Mouse (Mus musculus) liver, postnatal 0 days (tissue): Measurements from ENCODE around the gene Enpp5. TPM values are rescaled to one million over a fixed set of nuclear protein-coding genes. Genes with fewer than 3 reads are reported as not detected.

Experiments used
- ATAC-seq: fragments of 200-750 bp; cut with Nextera tagmentation; 2 replicates; pipeline ENCODE4 v1.8.0; 2017; ENCODE audit warnings: mild to moderate bottlenecking, moderate library complexity
- DNase-seq: peaks from one replicate; pipeline ENCODE4 v3.0.0-alpha.2; 2016
- H3K27ac ChIP-seq: fragments of 300-500 bp; sonication (generic); 2 replicates; pipeline ENCODE4 v1.5.1; 2014; ENCODE audit warnings: antibody characterized with exemption, moderate library complexity, mild to moderate bottlenecking, low read depth
- H3K27me3 ChIP-seq: fragments of 300-500 bp; sonication (generic); 2 replicates; pipeline ENCODE4 v1.6.1; 2014; ENCODE audit warnings: low read length, control low read depth, mixed read lengths; ENCODE audit not compliant: insufficient read depth
- H3K36me3 ChIP-seq: fragments of 300-500 bp; sonication (generic); replicated peaks from 2 replicates; pipeline ENCODE4 v1.6.1; 2014; ENCODE audit warnings: mild to moderate bottlenecking, control low read depth, low read length, moderate library complexity, mixed read lengths; ENCODE audit not compliant: insufficient read depth
- H3K4me1 ChIP-seq: fragments of 300-500 bp; sonication (generic); 2 replicates; pipeline ENCODE4 v1.6.1; 2014; ENCODE audit warnings: antibody characterized with exemption, mild to moderate bottlenecking, control low read depth; ENCODE audit not compliant: insufficient read depth
- H3K4me2 ChIP-seq: fragments of 300-500 bp; sonication (generic); 2 replicates; pipeline ENCODE4 v1.6.1; 2014; ENCODE audit warnings: low read depth, mild to moderate bottlenecking, low read length, moderate library complexity, mixed read lengths
- H3K4me3 ChIP-seq: fragments of 300-500 bp; sonication (generic); 2 replicates; pipeline ENCODE4 v1.5.1; 2014; ENCODE audit warnings: low read depth, low read length
- H3K9ac ChIP-seq: fragments of 300-500 bp; sonication (generic); replicated peaks from 2 replicates; pipeline ENCODE4 v1.6.1; 2014; ENCODE audit warnings: mild to moderate bottlenecking, moderate library complexity
- H3K9me3 ChIP-seq: fragments of 300-500 bp; sonication (generic); 2 replicates; pipeline ENCODE4 v1.6.1; 2016; ENCODE audit warnings: mild to moderate bottlenecking, control low read depth, low read length, mixed read lengths
- CTCF ChIP-seq: sonication (generic); IDR thresholded peaks from 2 replicates; pipeline ENCODE4 v1.5.1; 2016; ENCODE audit warnings: antibody characterized with exemption, low read depth
- EP300 ChIP-seq: IDR thresholded peaks from 2 replicates; pipeline ENCODE4 v1.6.1; 2016; ENCODE audit warnings: antibody characterized with exemption, low read depth, mild to moderate bottlenecking
- WGBS: fragments of 180-500 bp; shearing (Covaris S2); extraction: QIAGEN DNeasy Blood & Tissue Kit; methylation state at CpG from one replicate; pipeline ENCODE4 v1.1.7; 2014; ENCODE audit not compliant: insufficient replicate concordance; 5-methylcytosine and 5-hydroxymethylcytosine counted together
- polyA plus RNA-seq: library from polyadenylated mRNA; unstranded; fragments of >200 nt; fragmentation: Nextera tagmentation; extraction: Ambion mirVana; gene quantifications from 2 replicates; pipeline ENCODE4 v1.2.1, GENCODE M21; 2015

The Enpp5 gene
- polyA plus RNA-seq, 1 experiment from 2014 or later, result 7.7 TPM

DNA sequence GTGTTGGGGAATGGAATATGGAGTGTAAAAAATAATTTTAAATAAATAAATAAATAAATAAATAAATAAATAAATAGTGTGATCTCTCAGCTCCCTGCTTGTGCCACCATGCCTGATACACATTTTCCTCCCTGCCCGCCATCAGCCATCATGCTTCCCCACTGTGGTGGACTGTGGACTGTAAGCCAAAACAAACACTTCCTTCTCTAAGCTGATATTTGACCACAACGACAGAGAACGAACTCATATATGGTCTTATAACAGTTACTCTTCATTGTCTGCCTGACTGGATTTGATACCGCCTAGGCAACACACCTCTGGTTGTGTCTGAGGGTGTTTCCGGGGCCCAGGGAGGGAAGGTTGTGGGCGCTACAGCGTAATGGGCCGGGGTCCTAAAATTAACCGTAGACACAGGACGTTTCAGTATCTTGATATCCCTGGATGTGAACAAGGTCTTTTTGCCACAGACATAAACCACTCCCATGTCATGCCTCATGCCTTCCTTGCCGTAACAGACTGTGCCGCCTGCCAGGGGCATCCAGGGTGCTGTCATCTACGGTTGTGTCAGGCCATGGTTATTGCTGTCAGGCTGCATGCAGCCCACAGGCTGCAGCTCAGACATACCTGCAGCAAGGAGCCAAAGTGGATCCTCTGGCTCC is 50.6 kb downstream of the Enpp5 start:
- Histone ChIP-seq H3K4me1 (peaks cover 2% of the 10 kb centered on the region; the same call in 1 of the 2 replicates), H3K27me3 (no peaks in the 10 kb centered on the region), H3K27ac (no peak overlapping the region), H3K9ac (no peak overlapping the region), H3K4me3 (no peak overlapping the region), H3K9me3 (peaks cover 3% of the 10 kb centered on the region; the same call in 1 of the 2 replicates), H3K36me3 (no peaks in the 10 kb centered on the region), H3K4me2 (no peak overlapping the region)
- no peak for DNase-seq
- ATAC-seq, result no peak
- WGBS, result 63% methylated on average over 13 of the region's 13 CpGs
- TF ChIP-seq EP300 (no peak), CTCF (no peak)

DNA sequence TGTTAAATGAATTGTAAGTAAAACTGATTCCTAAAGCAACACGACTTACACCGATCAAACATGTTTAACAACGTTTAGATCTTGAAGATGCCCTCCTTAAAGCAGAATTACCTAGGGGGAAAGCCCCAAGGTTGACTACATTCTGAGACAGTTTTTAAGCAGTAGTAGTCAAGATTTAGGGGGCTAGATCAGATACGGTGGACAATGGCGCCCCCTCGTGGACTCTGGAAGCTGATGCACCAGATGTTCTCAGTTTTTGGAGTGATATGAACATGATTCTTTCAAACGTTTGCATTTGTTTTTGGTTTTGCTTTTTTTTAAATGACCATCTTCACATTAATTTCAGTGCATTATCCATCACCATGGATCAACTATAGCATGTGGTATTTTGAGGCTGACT is 51.8 kb downstream of the Enpp5 start:
- peaks cover 4% of the 10 kb centered on the region; the same call in 1 of the 2 replicates for H3K4me1 ChIP-seq
- no peaks in the 10 kb centered on the region for H3K36me3 ChIP-seq
- no peak for ATAC-seq
- no peak overlapping the region for H3K4me3 ChIP-seq
- WGBS, result 12% methylated on average over 7 of the region's 7 CpGs
- H3K27me3 ChIP-seq, result no peaks in the 10 kb centered on the region
- no peak overlapping the region for H3K9ac ChIP-seq
- H3K4me2 ChIP-seq, result no peak overlapping the region
- peaks cover 3% of the 10 kb centered on the region; the same call in 1 of the 2 replicates for H3K9me3 ChIP-seq
- no peak overlapping the region for H3K27ac ChIP-seq
- peak; percentile 84 for TF ChIP-seq CTCF
- TF ChIP-seq EP300, result no peak
- DNase-seq, result peak; percentile 78

DNA sequence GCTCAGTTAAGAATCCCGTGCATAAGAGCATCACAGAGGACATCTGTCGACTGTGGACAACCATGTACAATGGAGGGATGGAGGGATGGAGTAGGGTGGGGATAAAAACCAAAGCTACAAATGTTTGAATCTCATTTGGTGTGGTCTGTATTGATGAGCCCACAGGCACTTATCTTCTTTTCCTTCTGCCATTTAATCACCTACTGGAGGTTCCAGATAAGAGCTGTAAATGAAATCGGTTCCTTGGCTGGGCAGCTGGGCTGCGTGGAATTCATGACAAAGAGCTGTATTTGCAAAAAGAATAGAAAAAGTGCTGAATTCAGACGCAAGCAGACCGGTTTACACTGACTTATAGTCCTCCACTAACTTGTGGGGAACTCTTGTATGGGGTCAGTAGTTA is 55.5 kb downstream of the Enpp5 start:
- ATAC-seq (peak; percentile 12; the same call in 1 of the 2 replicates), DNase-seq (no peak)
- Histone ChIP-seq H3K36me3 (no peaks in the 10 kb centered on the region), H3K4me1 (peaks cover 4% of the 10 kb centered on the region; the same call in 1 of the 2 replicates), H3K4me2 (peak overlapping the region; percentile 74), H3K9ac (no peak overlapping the region), H3K9me3 (no peaks in the 10 kb centered on the region), H3K4me3 (no peak overlapping the region), H3K27ac (no peak overlapping the region), H3K27me3 (no peaks in the 10 kb centered on the region)
- WGBS, result 20% methylated on average over 6 of the region's 6 CpGs
- no peak for TF ChIP-seq CTCF
- TF ChIP-seq EP300, result no peak

DNA sequence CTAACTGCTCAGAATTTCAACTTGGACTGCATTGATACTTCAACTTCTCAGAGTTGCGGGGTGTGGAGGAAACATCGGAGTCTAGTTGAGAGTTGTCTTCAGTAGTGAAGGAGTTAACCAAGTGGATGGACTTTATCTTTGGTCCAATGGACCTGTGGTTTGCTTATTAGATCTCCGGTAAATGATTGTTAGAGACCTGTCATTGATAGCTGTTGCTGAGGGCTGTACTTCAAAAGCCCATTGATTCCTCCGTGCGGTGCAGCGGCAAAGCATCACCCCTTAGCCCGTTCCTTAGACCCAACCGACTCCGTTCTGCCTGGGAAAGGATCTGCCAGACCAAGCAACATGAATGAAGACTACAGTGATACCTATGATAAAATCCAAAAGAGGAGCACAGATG is 55.9 kb downstream of the Enpp5 start:
- no peaks in the 10 kb centered on the region for H3K9me3 ChIP-seq
- H3K4me1 ChIP-seq, result peaks cover 4% of the 10 kb centered on the region; the same call in 1 of the 2 replicates
- TF ChIP-seq CTCF (no peak), EP300 (no peak)
- DNase-seq (no peak), ATAC-seq (peak; percentile 83)
- no peak overlapping the region for H3K9ac ChIP-seq
- peak overlapping the region; percentile 74 for H3K4me2 ChIP-seq
- no peak overlapping the region for H3K27ac ChIP-seq
- 53% methylated on average over 9 of the region's 9 CpGs for WGBS
- H3K4me3 ChIP-seq, result peak overlapping the region; percentile 30
- no peaks in the 10 kb centered on the region for H3K27me3 ChIP-seq
- no peaks in the 10 kb centered on the region for H3K36me3 ChIP-seq

DNA sequence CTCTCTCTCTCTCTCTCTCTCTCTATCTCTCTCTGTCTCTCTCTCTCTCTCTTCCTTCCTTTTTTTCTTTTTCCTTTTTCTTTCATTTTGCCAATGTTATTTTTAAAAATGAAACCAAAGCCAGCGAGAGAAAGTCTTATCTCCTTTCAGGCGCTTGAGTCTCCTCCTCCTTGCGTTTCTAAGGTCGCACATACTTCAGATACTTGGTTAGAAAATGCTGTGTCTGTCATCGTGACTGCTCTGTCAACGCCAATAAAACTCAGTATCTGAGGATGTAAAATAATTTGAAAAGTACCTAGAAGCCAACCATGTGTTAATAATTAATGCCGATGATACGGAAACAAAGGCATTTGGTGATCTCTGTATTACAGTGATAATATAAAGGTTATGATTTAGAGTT is 57.4 kb downstream of the Enpp5 start:
- Histone ChIP-seq H3K9ac (no peak overlapping the region), H3K4me2 (peak overlapping the region; percentile 74), H3K27ac (no peak overlapping the region), H3K4me3 (peak overlapping the region; percentile 24; the same call in 1 of the 2 replicates), H3K9me3 (no peaks in the 10 kb centered on the region), H3K36me3 (no peaks in the 10 kb centered on the region), H3K4me1 (peaks cover 4% of the 10 kb centered on the region; the same call in 1 of the 2 replicates), H3K27me3 (no peaks in the 10 kb centered on the region)
- ATAC-seq (no peak), DNase-seq (no peak)
- TF ChIP-seq CTCF (no peak), EP300 (no peak)
- WGBS, result 33% methylated on average over 8 of the region's 8 CpGs

Other genes starting within 250 kb of the Enpp5 start
- gene Enpp4, start 27.0 kb downstream of the Enpp5 start, polyA plus RNA-seq, result 5.5 and 5.8 TPM in 2 replicates
- gene Clic5, start 109.8 kb downstream of the Enpp5 start, polyA plus RNA-seq, result 0.28 and 0.30 TPM in 2 replicates